Mouse (Mus musculus): ENCODE measurements around the gene Tcf7.

DNA sequence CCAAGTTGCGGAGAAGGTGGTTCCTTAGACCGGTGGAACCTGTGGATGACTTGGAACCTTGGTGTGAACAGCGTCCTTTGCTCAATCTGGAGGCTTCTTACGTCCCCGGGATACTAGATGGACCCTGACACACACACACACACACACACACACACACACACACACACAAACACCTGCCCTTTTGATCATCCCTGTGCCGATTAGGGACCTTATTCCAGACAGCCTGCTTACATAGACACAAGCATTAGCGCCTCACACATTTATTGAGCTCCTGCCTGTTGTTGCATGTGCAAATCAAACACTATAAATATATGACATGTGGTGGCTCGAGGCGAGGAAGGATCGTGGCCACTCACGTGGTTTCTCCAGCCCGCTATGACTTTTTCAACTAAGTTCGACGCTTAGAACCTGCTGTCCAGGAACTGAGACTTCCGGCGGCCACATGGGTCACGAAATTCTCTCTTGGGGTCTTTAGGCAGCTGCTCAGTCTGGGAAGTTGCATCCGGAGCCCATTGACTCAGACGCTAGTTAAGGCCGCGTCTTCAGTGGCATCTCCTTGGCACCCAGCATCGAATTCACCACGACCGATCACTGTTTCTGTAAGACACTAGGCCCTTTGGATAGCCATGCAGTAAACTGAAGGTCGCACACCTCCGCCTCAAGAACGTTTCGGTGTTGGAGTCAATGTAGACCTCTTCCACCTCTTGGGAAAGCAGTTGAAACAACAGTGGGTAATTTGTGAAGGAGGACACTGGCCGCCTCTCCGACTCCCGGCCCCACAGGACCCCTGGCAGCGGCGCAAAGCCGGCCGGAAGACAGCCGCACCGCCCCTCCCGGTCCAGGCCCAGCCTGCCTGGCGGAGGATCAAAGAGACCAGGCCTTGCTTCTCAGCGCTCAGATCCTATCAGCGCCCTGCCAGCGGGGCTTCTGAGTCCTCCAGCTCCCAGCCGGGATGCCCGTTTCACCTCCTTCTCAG is 1.1 kb upstream of the Tcf7 start:
- TF ChIP-seq GATA1 (IDR thresholded peaks at IDR 0.05; ENCODE audit: borderline replicate concordance, low read length) (no peak), FLI1 (IDR thresholded peaks at IDR 0.05; ENCODE audit: low read length) (no peak)

Measured in megakaryocyte, embryonic 14.5 days (primary cell).